Mouse (Mus musculus) stomach, postnatal 0 days (tissue): Measurements from ENCODE around the gene Slc24a1.

Source experiments
- CTCF ChIP-seq: IDR thresholded peaks from 2 replicates; pipeline ENCODE4 v1.5.1; 2016; ENCODE audit warnings: antibody characterized with exemption, low read depth, mild to moderate bottlenecking, moderate library complexity
- EP300 ChIP-seq: optimal IDR thresholded peaks from 2 replicates; pipeline ENCODE3; 2016; ENCODE audit warnings: antibody characterized with exemption

DNA sequence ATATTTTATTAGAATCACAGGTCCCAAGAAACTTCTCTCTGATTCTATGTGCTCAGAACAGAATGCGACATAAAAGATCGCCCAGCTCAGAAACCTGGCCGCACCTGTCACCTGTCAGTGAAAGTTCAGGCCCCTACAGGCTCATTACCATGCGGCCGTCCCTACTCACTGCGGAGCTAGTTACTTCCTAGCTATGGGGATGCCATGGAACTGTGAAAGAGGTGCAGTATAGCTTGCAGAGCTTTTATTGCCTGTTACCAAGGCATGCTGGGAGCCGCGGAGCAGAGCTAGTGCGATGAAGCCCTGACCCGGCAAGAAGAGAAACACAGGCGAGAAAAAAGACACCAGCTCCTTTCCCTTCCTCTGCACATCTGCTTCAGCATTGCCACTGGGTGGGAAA lies 7.4 kb downstream of the Slc24a1 start:
- TF ChIP-seq CTCF: no peak
- no peak for TF ChIP-seq EP300
